In the genomic region with DNA sequence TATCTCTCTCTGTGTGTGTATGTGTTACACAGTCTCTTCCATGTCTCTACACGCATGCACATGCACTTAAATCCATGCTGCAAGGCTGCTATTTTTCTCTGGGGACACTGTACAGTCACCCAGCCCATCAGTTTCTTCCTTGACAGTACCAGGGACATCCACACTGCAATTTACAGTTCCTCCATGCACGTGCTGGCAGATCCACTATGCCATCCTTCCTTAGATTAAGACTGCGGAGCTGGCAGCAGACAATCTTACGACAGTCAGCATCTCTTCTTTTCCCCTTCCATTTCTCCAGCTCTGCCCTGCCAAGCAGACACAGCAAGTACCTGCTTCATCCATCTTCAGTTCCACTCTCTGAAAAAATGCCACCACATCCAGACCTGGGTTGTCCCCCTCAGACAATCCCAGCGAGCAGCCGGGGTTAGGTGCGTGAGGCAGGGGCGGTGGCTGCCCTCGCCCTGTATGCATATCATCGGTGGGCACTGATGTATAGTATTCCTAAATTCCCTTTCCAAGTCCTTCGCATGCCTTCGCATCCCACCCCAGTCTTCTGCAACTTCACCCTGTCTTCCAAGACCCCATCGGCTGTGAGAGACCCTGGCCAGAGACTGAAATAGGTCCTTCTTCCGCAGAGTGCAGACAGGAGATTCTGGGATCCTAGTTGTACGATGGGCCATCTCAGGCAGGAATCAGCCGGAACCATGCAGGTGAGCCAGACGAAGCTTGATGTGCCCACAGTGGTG, we compare ENCODE assay signal across 8 mouse cellular contexts.
DNase-seq lines count a peak whose midpoint lies in the region; ATAC-seq and TF ChIP-seq lines count a peak whose summit lies in the region.

No protein-coding gene starts in this region.

- TF ChIP-seq POLR2A in myocyte (IDR thresholded peaks at IDR 0.05; ENCODE audit: insufficient read length, low read depth) = no peak

- peak overlapping the region; percentile 88 for H3ac ChIP-seq in myocyte (ENCODE audit: control insufficient read depth, insufficient read length)

- no peak for ATAC-seq in CD4-positive, CD25-positive, alpha-beta regulatory T cell, adult 4 months
- peak; percentile 11 for ATAC-seq in frontal cortex, adult (ENCODE audit: low TSS enrichment)

- peaks cover 36% of the 10 kb centered on the region for H3K79me2 ChIP-seq in myocyte (ENCODE audit: control insufficient read depth, insufficient read depth)

- no peaks in the 10 kb centered on the region for H3K36me3 ChIP-seq in myocyte (ENCODE audit: control insufficient read depth, insufficient read depth)

- DNase-seq in CD4-positive, CD25-positive, alpha-beta regulatory T cell, adult 2 months (ENCODE audit: low read depth, low spot score) = peak; percentile 23
- DNase-seq in brain, adult 2 months (ENCODE audit: low read depth, low spot score) = peak; percentile 61
- DNase-seq in layer of hippocampus, adult 8-10 months (ENCODE audit: low spot score in 2 of 2) = peak; percentile 19 to 34
- DNase-seq in adrenal gland, adult 8-10 months = no peak
- no peak for DNase-seq in adrenal gland, postnatal 25 days

- H3K4me3 ChIP-seq in myocyte = peak overlapping the region; percentile 81

- H3K4me2 ChIP-seq in myocyte (ENCODE audit: low read depth) = peak overlapping the region; percentile 79

- H3K27me3 ChIP-seq in myocyte (ENCODE audit: control insufficient read depth, insufficient read depth, insufficient read length) = no peaks in the 10 kb centered on the region

TF ChIP-seq in myocyte, 11 proteins besides CTCF, POLR2A, EP300 and RAD21:
- TF ChIP-seq MYOG (IDR thresholded peaks at IDR 0.05; ENCODE audit: control insufficient read depth in 1 of 3, insufficient read depth in 1 of 3, insufficient read length in 2 of 3, low read depth in 2 of 3) = no peak
- TF ChIP-seq POLR2AphosphoS2 (IDR thresholded peaks at IDR 0.05; ENCODE audit: insufficient read length, low read depth) = peak; percentile 45
TF ChIP-seq in myocyte: peak in this region for 1.

Comparison
In these comparisons a context has a peak if more than half of its experiments do, and no peak if none do; other contexts are left out.
1. DNase-seq: peak in CD4-positive, CD25-positive, alpha-beta regulatory T cell, adult 2 months (single experiment), brain, adult 2 months (single experiment) and layer of hippocampus, adult 8-10 months (2 of 2); none in adrenal gland, adult 8-10 months (single experiment) and adrenal gland, postnatal 25 days (single experiment).